9 mouse cellular contexts compared by ENCODE assay signal in the genomic region with DNA sequence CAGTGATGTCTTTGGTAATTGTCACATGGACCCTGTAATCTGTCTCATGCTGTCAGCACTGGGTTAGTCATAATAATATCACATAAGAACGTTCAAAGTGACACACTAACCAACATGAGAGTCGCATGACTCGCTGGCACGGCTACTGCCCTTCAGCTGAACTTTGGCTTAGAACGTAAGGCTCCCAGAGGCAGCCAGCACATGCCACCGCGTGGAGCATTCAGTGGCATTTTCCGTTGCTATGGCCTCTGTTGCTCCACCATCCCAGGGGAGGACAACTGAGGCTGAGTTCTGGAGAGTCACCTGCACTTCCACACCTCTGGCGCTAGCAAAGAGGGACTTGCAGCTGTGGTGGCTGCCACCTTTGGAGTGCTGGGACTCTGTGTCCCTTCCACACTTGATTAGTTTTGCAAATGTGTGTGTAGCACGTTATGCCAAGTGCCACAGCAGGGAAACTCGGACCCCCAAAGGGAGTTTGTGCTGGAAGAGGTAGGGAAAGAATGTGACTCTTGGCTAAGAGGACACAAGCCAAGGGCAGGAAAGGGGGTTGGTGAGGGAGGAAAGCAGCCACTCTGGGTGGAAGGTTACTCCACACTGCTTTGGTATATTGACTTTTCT. TPM values are rescaled to one million over a fixed set of nuclear protein-coding genes. Genes with fewer than 3 reads are reported as not detected.
DNase-seq lines count a peak whose midpoint lies in the region; ATAC-seq and TF ChIP-seq lines count a peak whose summit lies in the region.
"Had no signal": no experiment of that assay in that cellular context is flagged by ENCODE, and none has a peak within 500 bp of the region (broad histone marks: within the 10 kb centered on the region; RNA-seq: fewer than 3 reads in every experiment).

No protein-coding gene starts in this region.

- H3K9ac ChIP-seq in liver, postnatal 0 days (replicated peaks) = no peak overlapping the region
- H3K9ac ChIP-seq in forebrain, postnatal 0 days = no peak overlapping the region
- H3K9ac ChIP-seq: neural tube, embryonic 12.5 days had no signal

- 0 out of 2 replicates have a peak overlapping the region, but pooled peaks have one; percentile 8 for H3K4me2 ChIP-seq in liver, postnatal 0 days (ENCODE audit: low read depth, low read length)
- H3K4me2 ChIP-seq in forebrain, postnatal 0 days (ENCODE audit: low read depth) = no peak overlapping the region
- H3K4me2 ChIP-seq: neural tube, embryonic 12.5 days had no signal

- H3K27me3 ChIP-seq in liver, postnatal 0 days (ENCODE audit: insufficient read depth, low read length) = no peaks in the 10 kb centered on the region
- H3K27me3 ChIP-seq in cerebellum, adult 2 months (ENCODE audit: control insufficient read depth, insufficient read depth, low read length) = no peaks in the 10 kb centered on the region
- no peaks in the 10 kb centered on the region for H3K27me3 ChIP-seq in forebrain, postnatal 0 days (ENCODE audit: insufficient read depth, low read length)
- H3K27me3 ChIP-seq: neural tube, embryonic 12.5 days had no signal

- TF ChIP-seq EP300 in liver, postnatal 0 days (IDR thresholded peaks at IDR 0.05; ENCODE audit: low read depth) = peak; percentile 28

- no peaks in the 10 kb centered on the region for H3K9me3 ChIP-seq in liver, postnatal 0 days (ENCODE audit: low read length)
- H3K9me3 ChIP-seq in forebrain, postnatal 0 days (ENCODE audit: low read length) = no peaks in the 10 kb centered on the region
- H3K9me3 ChIP-seq: neural tube, embryonic 12.5 days had no signal

- peak; percentile 95 for ATAC-seq in liver, postnatal 0 days
- ATAC-seq in forebrain, postnatal 0 days = no peak

- H3K4me3 ChIP-seq in liver, postnatal 0 days (ENCODE audit: low read depth, low read length) = no peak overlapping the region
- no peak overlapping the region for H3K4me3 ChIP-seq in cerebellum, adult 2 months (replicated peaks; ENCODE audit: insufficient read depth, low read depth, low read length)
- no peak overlapping the region for H3K4me3 ChIP-seq in forebrain, postnatal 0 days (ENCODE audit: low read depth, low read length)
- H3K4me3 ChIP-seq: neural tube, embryonic 12.5 days had no signal

- H3K27ac ChIP-seq in liver, postnatal 0 days (ENCODE audit: low read depth) = peak overlapping the region; percentile 41
- no peak overlapping the region for H3K27ac ChIP-seq in cerebellum, adult 2 months (ENCODE audit: insufficient read depth, low read length)
- H3K27ac ChIP-seq in forebrain, postnatal 0 days (ENCODE audit: low read depth, low read length) = no peak overlapping the region
- H3K27ac ChIP-seq: neural tube, embryonic 12.5 days had no signal

- peak; percentile 54 for DNase-seq in adipocyte (ENCODE audit: low spot score)
- peak; percentile 20 to 22 for DNase-seq in gastrocnemius, adult 8-10 months (ENCODE audit: low spot score in 2 of 2)
- DNase-seq in kidney, adult 18-20 months = peak; percentile 82
- peak; percentile 64 for DNase-seq in liver, postnatal 0 days
- DNase-seq in c-Kit-positive CD71-positive TER-119-positive erythroid progenitor cells, embryonic 14.5 days (ENCODE audit: low spot score) = no peak
- DNase-seq in layer of hippocampus, adult 8-10 months (ENCODE audit: low spot score in 2 of 2) = no peak
- DNase-seq in cerebellum, adult 2 months = no peak
- no peak for DNase-seq in forebrain, postnatal 0 days

- H3K4me1 ChIP-seq in liver, postnatal 0 days (ENCODE audit: insufficient read depth) = no peaks in the 10 kb centered on the region
- H3K4me1 ChIP-seq in cerebellum, adult 2 months (ENCODE audit: control insufficient read depth, insufficient read depth, low read length) = peaks cover 4% of the 10 kb centered on the region
- peaks cover 3% of the 10 kb centered on the region; the same call in 1 of the 2 replicates for H3K4me1 ChIP-seq in forebrain, postnatal 0 days (ENCODE audit: insufficient read depth)
- H3K4me1 ChIP-seq: neural tube, embryonic 12.5 days had no signal

- no peak for TF ChIP-seq CTCF in liver, postnatal 0 days (IDR thresholded peaks at IDR 0.05; ENCODE audit: low read depth)
- no peak for TF ChIP-seq CTCF in cerebellum, adult 2 months (IDR thresholded peaks at IDR 0.05; ENCODE audit: borderline replicate concordance, insufficient read depth, low read depth, low read length)
- TF ChIP-seq CTCF in forebrain, postnatal 0 days (IDR thresholded peaks at IDR 0.05; ENCODE audit: low read depth) = no peak

- TF ChIP-seq POLR2A in cerebellum, adult 2 months (IDR thresholded peaks at IDR 0.05; ENCODE audit: borderline replicate concordance, insufficient read depth, low read length) = no peak

- no peaks in the 10 kb centered on the region for H3K36me3 ChIP-seq in liver, postnatal 0 days (replicated peaks; ENCODE audit: insufficient read depth, low read length)
- H3K36me3 ChIP-seq in forebrain, postnatal 0 days (ENCODE audit: insufficient read depth) = no peaks in the 10 kb centered on the region
- H3K36me3 ChIP-seq: neural tube, embryonic 12.5 days had no signal

- 36% methylated on average over 11 of the region's 11 CpGs for WGBS in liver, postnatal 0 days (ENCODE audit: insufficient replicate concordance)
- WGBS in cerebellum, adult 2 months = 31% methylated on average over 11 of the region's 11 CpGs
- 53% methylated on average over 11 of the region's 11 CpGs for WGBS in forebrain, postnatal 0 days

RNA-seq across cellular contexts. Expression of gene Ppargc1a, which starts 24.1 kb away (rescaled TPM):
- 10 to 100 TPM; 26.3 to 47.8 (median 38.9) TPM for total RNA-seq in gastrocnemius, adult 8-10 months (2022)
- 4.4 and 7.1 TPM in 2 replicates for polyA plus RNA-seq in liver, postnatal 0 days (2015; fragmentation: Nextera tagmentation; extraction: Ambion mirVana)
- 10 to 100 TPM; 41.9 to 55.3 (median 50.2) TPM for total RNA-seq in layer of hippocampus, adult 8-10 months (2022)
- 24.8 and 25.9 TPM in 2 replicates for polyA plus RNA-seq in cerebellum, adult 2 months (2012; rRNA removed)
- total RNA-seq in forebrain, postnatal 0 days (2014; rRNA removed) = 7.0 and 10.4 TPM in 2 replicates
- polyA plus RNA-seq in forebrain, postnatal 0 days (2015; fragmentation: Nextera tagmentation; extraction: Ambion mirVana) = 7.9 and 13.7 TPM in 2 replicates

Comparison
In these comparisons a context has a peak if more than half of its experiments do, and no peak if none do; other contexts are left out.
1. DNase-seq: peak in adipocyte (single experiment), gastrocnemius, adult 8-10 months (2 of 2), kidney, adult 18-20 months (single experiment) and liver, postnatal 0 days (single experiment); none in c-Kit-positive CD71-positive TER-119-positive erythroid progenitor cells, embryonic 14.5 days (single experiment), layer of hippocampus, adult 8-10 months (0 of 2), cerebellum, adult 2 months (0 of 2) and forebrain, postnatal 0 days (single experiment).